Mouse (Mus musculus) kidney, adult 8-10 months (tissue): ENCODE results near the gene Pagr1a.

Experiments used
- DNase-seq, 2 experiments: peaks; one replicate each; pipeline ENCODE4 v3.0.0; 2022

The Pagr1a gene

GRCm38 (mm10) chr7:126988816-126989215 lies 28.3 kb downstream of the Pagr1a start:
- DNase-seq, result no peak

DNA sequence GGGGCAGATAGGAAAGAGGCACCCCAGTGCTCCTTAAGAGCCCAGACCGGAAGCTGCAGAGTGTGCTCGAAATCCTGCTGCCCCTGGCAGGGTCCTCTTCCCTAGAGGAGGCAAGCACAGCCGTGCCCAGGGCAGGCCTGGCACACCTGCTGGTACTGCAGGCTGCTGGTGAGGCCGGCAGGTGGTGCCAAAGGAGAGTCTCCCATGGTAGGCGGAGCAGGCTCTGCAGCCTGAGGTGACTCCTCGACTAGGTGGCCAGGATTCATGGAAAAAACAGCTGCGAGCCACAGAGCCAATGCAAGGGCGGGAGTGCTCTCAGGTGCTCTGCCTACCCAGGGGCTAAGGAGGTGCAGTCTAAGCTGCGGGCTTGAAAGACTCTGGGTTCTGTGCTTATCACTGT lies 30.8 kb downstream of the Pagr1a start:
- DNase-seq, result peak; percentile 60 to 71

DNA sequence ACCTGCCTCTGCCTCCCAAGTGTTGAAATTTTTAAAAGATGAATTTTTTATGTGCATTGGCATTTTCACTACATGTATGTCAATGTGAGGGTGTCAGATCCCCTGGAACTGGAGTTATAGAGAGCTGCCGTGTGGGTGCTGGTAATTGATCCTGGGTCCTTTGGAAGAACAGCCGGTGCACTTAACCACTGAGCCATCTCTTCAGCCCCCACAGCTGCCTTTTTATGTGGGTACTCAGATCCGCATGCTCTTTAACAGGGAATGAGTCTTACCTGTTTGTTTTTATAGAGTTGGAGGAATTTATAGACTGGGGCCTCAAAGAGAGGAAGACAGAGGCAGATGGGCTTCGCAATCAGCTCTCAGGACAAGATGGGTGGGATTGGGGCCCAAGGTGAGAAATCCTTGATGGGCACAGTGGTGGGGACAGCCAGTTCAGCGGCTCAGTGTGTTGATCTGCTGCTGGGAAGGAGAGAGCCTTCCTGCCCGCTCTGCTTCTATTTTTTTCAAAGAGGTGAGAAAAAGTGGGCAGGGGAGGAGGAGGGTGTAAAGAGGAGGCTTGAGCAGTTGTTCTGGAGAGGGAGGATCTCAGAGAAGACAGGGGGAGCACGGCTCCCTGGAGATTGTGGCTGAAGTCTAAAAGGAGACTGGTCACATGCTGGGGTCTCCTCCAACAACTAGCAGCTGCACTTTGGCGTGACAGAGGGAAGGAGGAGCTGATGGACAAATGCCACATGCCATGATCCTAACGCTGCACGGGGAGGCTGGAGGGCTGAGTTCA lies 32.3 kb downstream of the Pagr1a start:
- no peak for DNase-seq

DNA sequence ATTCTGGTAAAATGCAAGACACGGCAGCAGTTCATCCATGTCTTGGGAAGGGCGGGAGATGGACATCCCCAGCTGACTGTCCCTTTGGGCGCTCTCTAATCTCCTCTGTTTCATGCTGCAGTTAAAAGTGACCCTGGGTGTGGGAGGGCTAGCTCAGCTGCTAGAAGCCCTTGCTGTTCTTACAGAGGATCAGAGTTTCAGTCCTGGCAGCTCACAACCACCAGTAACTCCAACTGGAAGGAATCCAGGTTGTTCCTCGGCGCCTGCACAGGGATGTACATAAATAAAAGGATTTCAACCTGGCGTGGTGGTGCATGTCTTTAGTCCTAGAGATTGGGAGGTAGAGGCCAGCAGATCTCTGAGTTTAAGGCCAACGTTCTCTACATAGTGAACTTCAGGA lies 34.0 kb downstream of the Pagr1a start:
- no peak for DNase-seq

DNA sequence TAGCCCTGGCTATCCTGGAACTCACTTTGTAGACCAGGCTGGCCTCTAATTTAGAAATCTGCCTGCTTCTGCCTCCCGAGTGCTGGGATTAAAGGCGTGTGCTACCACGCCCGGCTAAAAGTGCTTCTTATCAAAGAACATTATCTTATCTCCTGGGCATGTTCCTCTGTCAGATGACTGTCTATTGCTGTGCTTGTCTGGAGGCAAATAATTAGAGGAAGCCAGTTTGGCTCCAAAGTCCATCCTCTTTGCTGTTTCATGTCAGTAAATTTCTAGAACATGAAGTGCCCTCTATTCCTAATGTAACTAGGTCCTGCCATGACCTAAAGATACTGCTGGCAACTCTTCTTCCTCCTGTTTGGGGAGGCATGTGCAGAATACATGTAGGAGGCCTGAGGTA lies 35.1 kb downstream of the Pagr1a start:
- no peak for DNase-seq

DNA sequence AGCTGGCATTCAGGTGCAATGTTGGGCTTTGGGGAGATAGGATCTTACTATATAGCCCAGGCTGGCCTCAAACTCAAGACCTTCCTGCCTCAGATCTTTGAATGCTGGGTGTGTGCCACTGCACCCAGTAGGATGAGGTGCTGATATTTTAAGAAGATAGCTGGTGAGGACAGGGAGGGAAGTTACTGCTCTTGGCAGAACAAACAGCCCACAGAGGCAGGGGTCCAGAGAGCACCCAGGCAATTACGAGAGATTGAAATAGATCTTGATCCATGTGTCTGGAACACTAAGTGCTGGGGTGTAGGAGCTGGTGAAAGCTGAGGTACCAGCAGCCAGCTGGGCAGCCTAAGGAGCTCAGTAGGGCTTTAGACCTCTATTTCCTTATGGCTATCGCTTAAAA lies 35.6 kb downstream of the Pagr1a start:
- DNase-seq, result no peak

DNA sequence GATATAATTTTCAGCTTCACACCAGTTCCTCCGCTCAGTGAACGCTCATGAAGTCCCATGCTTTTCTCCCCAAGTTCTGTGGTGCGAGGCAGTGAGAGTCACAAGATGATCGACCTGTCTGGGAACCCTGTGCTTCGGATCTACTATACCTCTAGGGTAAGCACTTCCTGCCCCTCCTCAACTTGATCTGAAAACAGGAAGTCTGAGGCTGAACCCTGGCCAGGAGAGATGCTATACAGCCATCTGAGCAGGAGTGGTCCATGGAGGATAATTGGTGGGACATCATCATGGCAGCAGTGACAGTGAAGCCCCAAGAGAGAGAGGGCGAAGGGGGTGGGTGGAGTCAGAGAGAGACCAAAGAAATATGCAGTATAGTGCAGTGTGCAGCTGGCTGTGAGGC lies 38.3 kb downstream of the Pagr1a start:
- DNase-seq, result no peak

GRCm38 (mm10) chr7:126976878-126977459 lies 40.2 kb downstream of the Pagr1a start:
- peak; percentile 14 to 15 for DNase-seq

GRCm38 (mm10) chr7:126975950-126976866 lies 40.9 kb downstream of the Pagr1a start, which contains the start of gene Cdiptos:
Cdiptos (minus strand) TSS chr7:126976098.
- peak; percentile 93 to 96 for DNase-seq

- no peak for DNase-seq
Observed at GRCm38 (mm10) chr7:126975893-126975949, 41.4 kb downstream of the Pagr1a start, which contains the start of gene Cdipt. Cdipt (plus strand) TSS chr7:126975914.

- no peak for DNase-seq
Observed at GRCm38 (mm10) chr7:126975493-126975892, 41.7 kb downstream of the Pagr1a start.

DNA sequence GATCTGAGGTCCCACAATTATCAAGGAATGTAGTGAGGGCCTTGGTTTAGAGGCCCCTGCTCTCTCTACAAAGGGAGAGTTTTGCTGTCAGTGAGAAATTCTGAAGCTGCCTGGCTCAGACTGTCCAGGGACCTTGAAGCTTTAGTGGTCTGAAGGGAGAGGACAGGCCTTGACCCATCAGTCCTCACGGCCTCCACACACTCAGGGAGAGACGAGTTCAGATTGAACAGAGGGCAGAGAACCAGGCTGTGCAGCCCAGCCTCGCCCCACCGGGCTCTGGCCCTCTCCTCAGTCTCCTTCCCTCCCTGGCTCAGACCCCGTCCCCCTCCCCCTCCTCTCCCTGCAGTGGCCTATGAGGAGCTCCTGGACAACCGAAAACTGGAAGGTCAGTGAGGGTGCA lies 49.8 kb downstream of the Pagr1a start:
- DNase-seq, result no peak

- DNase-seq, result no peak
Observed at GRCm38 (mm10) chr7:126965568-126965967, 51.6 kb downstream of the Pagr1a start.
